Mouse (Mus musculus) splenic B cell, adult 2 months (primary cell): ENCODE results near the gene Tmem273.

Experiments used
- DNase-seq: peaks from one replicate; pipeline ENCODE4 v3.0.0-alpha.2; 2011; ENCODE audit warnings: low read depth, low spot score
- H3K27me3 ChIP-seq: 2 replicates; pipeline ENCODE4 v1.6.1; 2012; ENCODE audit warnings: mild to moderate bottlenecking, low read length, moderate library complexity, mixed read lengths; ENCODE audit not compliant: control insufficient read depth, poor library complexity, insufficient read depth, severe bottlenecking
- H3K36me3 ChIP-seq: 2 replicates; pipeline ENCODE4 v1.6.1; 2012; ENCODE audit warnings: mild to moderate bottlenecking, low read length, moderate library complexity, mixed read lengths; ENCODE audit not compliant: control insufficient read depth, poor library complexity, insufficient read depth, severe bottlenecking

Tmem273 gene

GRCm38 (mm10) chr14:32785556-32786130 is at the start of gene Tmem273:
Tmem273 (plus strand) TSS chr14:32785963.
- peak; percentile 5 for DNase-seq
- H3K27me3 ChIP-seq: no peaks in the 10 kb centered on the region
- no peaks in the 10 kb centered on the region for H3K36me3 ChIP-seq

GRCm38 (mm10) chr14:32736561-32736960 is 49.2 kb upstream of the Tmem273 start:
- Histone ChIP-seq H3K27me3 (no peaks in the 10 kb centered on the region), H3K36me3 (no peaks in the 10 kb centered on the region)
- no peak for DNase-seq

GRCm38 (mm10) chr14:32738586-32738985 is 47.2 kb upstream of the Tmem273 start:
- Histone ChIP-seq H3K36me3 (no peaks in the 10 kb centered on the region), H3K27me3 (no peaks in the 10 kb centered on the region)
- DNase-seq: no peak

DNA sequence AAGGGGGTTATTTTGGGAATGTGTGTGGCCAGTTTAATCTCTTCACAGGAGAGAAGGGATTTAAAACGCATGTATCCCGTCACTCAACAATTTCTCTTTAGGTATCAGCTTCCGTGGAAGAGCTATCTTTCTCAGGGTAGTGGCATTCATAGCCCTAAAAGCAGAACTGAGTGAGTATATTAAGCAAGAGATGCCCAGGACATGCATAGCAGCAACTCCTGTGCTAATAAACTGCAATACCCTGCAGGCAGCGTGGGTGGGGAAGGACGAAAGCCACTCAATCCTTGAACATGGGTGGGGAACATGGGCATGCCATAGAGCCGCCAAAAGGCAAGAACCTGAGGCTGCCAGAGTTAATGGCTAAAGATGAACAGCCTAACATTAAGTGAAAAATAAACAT is 37.2 kb upstream of the Tmem273 start:
- no peak for DNase-seq
- Histone ChIP-seq H3K27me3 (no peaks in the 10 kb centered on the region), H3K36me3 (no peaks in the 10 kb centered on the region)

DNA sequence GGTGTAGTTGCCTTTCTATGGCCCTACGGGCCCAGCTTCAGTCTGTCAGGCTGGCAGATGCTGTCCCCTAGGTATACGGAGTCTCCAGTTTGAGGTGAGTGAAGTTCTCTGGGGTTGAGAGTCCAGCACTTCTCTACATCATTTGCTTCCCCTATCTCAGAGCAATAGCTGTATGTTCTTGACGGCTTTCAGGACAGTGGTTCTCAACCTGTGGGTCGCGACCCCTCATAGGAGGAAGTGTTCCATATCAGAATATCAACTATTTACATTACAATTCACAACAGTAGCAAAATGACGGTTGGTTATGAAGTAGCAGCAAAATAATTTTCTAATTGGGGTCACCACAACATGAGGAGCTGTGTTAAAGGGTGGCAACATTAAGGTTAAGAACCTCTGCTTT is 35.0 kb upstream of the Tmem273 start:
- no peak for DNase-seq
- H3K27me3 ChIP-seq: no peaks in the 10 kb centered on the region

GRCm38 (mm10) chr14:32754286-32754685 is 31.5 kb upstream of the Tmem273 start:
- Histone ChIP-seq H3K27me3 (no peaks in the 10 kb centered on the region), H3K36me3 (no peaks in the 10 kb centered on the region)
- no peak for DNase-seq

More for the DNA sequence above, 35.0 kb upstream of the Tmem273 start:
- no peaks in the 10 kb centered on the region for H3K36me3 ChIP-seq

DNA sequence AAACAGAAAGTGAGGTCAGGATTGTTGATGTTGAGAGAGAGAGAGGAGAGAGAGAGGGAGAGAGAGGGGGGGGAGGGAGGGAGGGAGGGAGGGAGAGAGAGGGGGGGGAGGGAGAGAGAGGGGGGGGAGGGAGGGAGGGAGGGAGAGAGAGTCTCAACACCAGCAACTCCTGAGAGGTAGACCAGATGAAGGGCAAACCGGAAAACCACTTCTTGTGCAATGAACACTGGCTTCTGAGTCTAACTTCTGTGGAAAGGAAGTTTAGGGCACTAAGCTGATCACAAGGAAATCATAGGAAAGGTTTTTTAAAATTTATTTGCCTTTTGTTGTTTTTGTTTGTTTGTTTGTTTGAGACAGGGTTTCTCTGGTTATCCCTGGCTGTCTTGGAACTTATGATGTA is 23.6 kb upstream of the Tmem273 start:
- DNase-seq: no peak
- H3K36me3 ChIP-seq: no peaks in the 10 kb centered on the region
- no peaks in the 10 kb centered on the region for H3K27me3 ChIP-seq

GRCm38 (mm10) chr14:32770563-32770962 is 15.2 kb upstream of the Tmem273 start:
- H3K27me3 ChIP-seq: no peaks in the 10 kb centered on the region
- no peaks in the 10 kb centered on the region for H3K36me3 ChIP-seq
- DNase-seq: no peak

- Histone ChIP-seq H3K36me3 (no peaks in the 10 kb centered on the region), H3K27me3 (no peaks in the 10 kb centered on the region)
- no peak for DNase-seq
Observed at GRCm38 (mm10) chr14:32772085-32772484, 13.7 kb upstream of the Tmem273 start.

DNA sequence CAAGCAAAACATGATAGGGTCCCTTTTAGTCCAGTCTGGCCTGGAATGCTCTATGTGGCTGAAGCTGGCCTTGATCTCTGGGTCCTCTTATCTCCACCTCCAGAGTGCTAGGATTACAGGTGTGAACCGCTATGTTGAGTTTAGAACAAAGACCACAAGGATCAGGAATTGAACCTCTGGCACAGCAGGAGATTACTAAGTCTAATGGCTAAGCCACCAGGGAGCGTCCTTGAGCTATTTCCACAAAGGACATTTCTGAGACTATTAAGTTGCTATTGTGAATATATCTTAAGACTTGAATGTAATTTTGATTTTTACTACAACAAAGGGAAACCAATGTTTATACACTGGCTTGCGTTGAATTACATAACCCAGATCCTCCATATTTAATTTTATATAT is 13.0 kb upstream of the Tmem273 start:
- DNase-seq: peak; percentile 19
- Histone ChIP-seq H3K36me3 (no peaks in the 10 kb centered on the region), H3K27me3 (no peaks in the 10 kb centered on the region)

DNA sequence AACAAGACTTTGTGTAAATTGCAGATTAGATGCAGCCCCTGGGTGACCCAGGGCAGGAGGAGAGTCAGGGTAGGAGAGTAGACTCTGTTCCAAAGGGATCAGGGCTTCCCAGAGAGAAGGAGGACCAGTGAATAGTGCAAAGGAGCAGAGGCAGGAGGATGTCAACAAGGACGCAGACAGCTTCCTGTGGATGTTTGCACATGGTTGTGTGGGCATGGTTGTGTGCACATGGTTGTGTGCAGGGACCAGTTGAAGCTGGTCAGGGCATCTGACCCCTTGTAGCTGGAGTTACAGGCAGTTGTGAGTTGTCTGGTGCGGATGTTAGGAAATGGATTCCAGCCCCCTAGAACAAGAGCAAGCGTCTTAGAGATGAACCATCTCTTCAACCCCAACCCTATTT is 12.3 kb upstream of the Tmem273 start:
- no peak for DNase-seq
- Histone ChIP-seq H3K36me3 (no peaks in the 10 kb centered on the region), H3K27me3 (no peaks in the 10 kb centered on the region)

- Histone ChIP-seq H3K27me3 (no peaks in the 10 kb centered on the region), H3K36me3 (no peaks in the 10 kb centered on the region)
- no peak for DNase-seq
Observed at GRCm38 (mm10) chr14:32776077-32776476, 9.7 kb upstream of the Tmem273 start.

- no peak for DNase-seq
- H3K36me3 ChIP-seq: no peaks in the 10 kb centered on the region
- H3K27me3 ChIP-seq: no peaks in the 10 kb centered on the region
Observed at GRCm38 (mm10) chr14:32778362-32778761, 7.4 kb upstream of the Tmem273 start.

- Histone ChIP-seq H3K36me3 (no peaks in the 10 kb centered on the region), H3K27me3 (no peaks in the 10 kb centered on the region)
- DNase-seq: no peak
Observed at GRCm38 (mm10) chr14:32782866-32783265, 2.9 kb upstream of the Tmem273 start.

GRCm38 (mm10) chr14:32784130-32784747 is 1.5 kb upstream of the Tmem273 start:
- H3K27me3 ChIP-seq: no peaks in the 10 kb centered on the region
- peak; percentile 29 for DNase-seq

DNA sequence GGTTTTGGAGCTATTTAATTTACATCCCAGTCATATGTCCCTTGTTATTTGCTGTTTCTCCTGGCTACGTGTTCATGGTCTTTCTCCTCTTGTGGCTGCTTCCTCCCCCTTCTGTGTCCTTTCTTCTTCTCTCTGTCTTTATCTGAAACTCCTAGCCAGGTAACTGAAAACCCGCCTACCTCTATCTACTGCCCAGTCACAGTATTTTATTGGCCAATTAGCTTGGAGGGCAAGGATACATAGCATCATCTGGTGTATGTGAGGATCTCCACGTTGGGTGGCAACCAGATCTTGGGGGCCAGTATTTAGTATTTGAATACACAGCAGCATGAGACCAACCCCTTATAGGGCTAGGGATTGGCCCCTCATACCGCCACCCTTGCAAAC is 1.0 kb upstream of the Tmem273 start:
- Histone ChIP-seq H3K27me3 (no peaks in the 10 kb centered on the region), H3K36me3 (no peaks in the 10 kb centered on the region)
- DNase-seq: no peak

More at GRCm38 (mm10) chr14:32784130-32784747, 1.5 kb upstream of the Tmem273 start:
- no peaks in the 10 kb centered on the region for H3K36me3 ChIP-seq
